Mouse (Mus musculus): ENCODE measurements at regions not wholly inside any gene's neighbourhood (a gene's known extent, or its start where the extent isn't known, plus 50 kb on each side); places are given as distances from the start of the nearest gene placed in this dataset.

- TF ChIP-seq GATA1 (IDR thresholded peaks at IDR 0.05; ENCODE audit: borderline replicate concordance, low read length) (no peak), FLI1 (IDR thresholded peaks at IDR 0.05; ENCODE audit: low read length) (no peak)
Measured at GRCm38 (mm10) chr7:70869125-70869524, 482.2 kb downstream of the Gm10295 start.

Measured in megakaryocyte, embryonic 14.5 days (primary cell).